Mouse (Mus musculus): ENCODE data around the gene Cacna1a.
A peak's percentile ranks its signal among the peaks of the same experiment; 100 is the strongest.

The Cacna1a gene

DNA sequence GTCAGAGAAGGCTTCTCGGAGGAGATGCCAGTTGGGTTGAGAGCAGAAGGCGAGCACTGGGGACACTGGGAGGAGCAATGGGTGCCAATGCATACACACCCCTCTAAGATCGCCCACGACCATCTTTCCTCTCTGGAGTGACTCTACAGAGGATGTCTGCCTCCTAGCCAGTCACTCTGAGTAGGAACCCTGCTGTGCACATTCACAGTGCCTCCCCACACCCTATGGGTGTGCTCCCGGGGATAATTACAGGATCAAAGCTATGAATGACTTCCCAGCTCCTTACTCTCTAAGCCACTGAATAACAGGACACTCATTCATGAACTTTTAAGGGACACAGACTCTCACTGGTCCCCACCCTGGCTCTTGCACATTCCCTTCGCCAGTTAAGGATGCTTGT is 151.1 kb downstream of the Cacna1a start:
- DNase-seq (ENCODE audit: low read depth, low spot score): no peak

DNA sequence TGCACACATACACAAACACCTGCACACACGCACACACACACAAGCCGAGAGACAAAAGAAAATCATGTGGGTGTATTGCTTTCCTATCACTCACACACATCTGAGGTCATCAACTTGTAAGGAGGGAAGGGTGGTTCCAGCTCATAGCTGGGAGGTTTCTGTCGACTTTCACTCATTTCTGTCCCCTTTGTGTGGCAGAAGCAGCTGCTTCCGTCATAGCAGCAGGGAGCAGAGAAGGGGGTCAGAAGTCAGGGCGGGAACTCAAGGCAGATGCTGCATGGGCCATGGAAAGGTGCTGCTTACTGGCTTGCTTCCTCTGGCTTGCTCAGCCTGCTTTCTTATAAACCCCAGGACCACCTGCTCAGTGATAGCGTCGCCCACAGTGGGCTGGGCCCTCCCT is 154.2 kb downstream of the Cacna1a start:
- DNase-seq (ENCODE audit: low read depth, low spot score): no peak

DNA sequence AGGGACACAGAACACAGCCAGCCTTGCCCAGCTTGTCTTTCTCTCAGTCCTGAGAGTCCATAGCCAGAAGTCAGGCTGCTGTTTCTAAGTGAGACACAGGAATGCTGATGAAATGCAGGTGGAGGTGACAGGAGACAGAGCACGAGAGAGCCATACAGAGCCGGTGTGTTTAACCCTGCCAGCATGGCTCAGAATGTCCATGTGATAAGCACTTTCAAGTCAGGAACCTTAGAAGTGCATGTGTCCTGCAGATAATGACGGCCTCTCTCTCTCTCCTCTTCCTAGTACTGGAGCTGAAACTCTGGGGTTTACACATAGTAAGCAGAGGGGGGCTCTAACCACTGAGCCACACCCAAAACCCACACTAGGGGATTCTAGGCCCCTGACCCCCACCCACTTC is 157.3 kb downstream of the Cacna1a start:
- no peak for DNase-seq (ENCODE audit: low read depth, low spot score)

DNA sequence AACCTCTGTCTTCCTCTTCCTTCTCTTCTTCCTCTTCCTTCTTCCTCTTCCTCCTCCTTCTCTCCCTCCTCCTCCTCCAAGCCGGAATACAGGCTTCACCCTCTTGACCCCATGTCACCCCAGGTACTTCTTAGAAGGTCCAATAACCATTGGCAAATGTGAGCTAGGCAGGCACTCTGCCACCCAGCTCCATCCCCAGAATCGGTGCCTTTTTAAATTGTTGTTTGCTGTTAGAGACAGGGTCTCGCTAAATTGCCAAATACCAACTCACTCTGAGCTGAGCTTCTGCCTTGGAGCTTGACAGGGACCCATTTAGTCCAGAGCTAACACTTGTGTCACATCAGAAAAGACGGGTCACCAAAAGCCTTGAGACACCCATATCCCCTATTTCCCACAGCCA is 164.2 kb downstream of the Cacna1a start:
- no peak for DNase-seq (ENCODE audit: low read depth, low spot score)

DNA sequence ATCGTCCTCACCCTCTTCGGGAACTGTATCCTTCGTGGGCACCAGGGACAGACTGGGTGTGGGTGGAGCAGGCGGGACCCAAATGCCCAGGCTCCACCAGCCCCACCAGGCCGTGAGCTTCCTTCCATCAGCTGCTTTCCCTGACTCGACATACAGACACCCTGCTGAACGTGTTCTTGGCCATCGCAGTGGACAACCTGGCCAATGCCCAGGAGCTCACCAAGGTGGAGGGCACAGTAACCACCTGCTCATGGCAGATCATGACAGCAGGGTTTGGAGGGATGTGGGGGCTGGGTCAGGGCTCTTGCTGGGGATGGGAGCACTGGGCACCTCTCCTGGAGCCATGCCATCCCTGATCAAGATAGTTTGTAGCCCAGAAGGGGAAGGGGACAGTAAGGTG is 164.9 kb downstream of the Cacna1a start:
- no peak for DNase-seq (ENCODE audit: low read depth, low spot score)

DNA sequence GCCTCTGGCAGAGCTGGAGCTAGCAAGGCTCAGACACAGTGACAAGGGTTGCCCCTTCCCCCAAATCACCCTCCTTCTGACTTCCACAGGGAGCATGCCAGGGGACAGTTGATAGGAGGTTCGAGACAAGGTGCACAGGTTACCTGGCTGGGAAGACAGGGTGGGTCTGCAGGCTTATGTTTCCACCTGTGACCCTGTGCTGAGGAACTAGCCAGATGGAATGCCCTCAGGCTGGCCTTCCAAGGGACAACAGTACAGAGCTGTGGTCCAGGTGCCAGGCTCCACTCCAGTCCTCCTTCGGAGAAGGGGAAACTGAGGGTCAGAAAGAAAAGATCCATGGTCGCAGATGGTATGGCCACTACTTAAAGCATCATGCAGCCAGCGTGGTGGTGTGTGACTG is 165.4 kb downstream of the Cacna1a start:
- no peak for DNase-seq (ENCODE audit: low read depth, low spot score)

DNA sequence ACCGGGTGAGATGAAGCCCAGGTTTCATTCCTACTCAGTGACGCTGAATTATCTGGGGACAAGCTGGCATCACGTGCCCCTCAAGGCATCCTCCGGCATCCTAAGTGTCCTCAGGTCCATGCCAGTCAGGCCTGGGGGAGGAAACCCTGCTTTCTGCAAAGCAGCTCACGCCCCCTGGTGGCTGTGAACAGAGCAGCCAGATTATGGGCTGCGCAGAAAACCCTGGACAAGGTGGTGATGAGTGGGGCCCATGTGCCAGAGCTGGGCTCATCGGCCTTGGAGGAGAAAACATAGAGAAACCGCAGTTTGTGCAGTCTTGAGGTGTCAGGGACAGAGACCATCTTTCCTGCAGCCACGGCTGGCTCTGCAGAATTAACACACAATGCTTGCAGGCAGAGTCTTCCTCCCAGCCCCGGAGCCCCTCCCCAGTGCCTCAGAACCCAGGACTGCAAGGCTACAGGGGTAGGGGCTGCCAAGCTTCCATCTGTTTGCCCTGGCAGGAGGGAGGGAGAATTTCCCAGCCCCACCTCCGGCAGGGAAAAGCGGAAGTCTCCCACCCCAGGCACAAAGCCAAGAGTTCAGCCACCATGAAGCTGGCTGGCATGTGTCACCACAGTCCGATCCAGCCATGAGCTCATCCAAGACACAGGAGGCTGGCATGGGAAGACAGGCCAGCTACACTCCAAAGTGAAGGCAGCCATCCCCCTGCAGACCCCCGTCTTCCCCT is 166.2 kb downstream of the Cacna1a start:
- DNase-seq (ENCODE audit: low read depth, low spot score): peak; percentile 69

DNA sequence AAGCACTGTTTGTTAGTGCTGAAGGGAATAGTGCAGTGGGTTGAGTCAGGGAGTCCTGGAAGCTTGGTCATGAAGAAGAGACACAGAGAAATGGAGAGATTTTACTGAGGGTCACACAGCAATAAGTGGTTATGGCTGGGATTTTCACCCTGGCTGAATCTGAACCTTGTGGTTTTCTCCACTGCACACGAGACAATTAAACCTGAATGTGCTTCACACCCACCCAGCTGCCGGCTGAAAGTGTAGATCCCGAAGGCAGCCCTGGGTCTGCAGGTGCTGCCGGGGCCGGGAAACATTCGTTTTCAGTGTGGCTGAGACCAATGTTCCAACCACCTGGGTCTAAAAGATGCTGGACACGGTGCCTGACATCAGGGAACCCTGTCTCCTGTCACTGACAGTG is 167.0 kb downstream of the Cacna1a start:
- DNase-seq (ENCODE audit: low read depth, low spot score): no peak

DNA sequence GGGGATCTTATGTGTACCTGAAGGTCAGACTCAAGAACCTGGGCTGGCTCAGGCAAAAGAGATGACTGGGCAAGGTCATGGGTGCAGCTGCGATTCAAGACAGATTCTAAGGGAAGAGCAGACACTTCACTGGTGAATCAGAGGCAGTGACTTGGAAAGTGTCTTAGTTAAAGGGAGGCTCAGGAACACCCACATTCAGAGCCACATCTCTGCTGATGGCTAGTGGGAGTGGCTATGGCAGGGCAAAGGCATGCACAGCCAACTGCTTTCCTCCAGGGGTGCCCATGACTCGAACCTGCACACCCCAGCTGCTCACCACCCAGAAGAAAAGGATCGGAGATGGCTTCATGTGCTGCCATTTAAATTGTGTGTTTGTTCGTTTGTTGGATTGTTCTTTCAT is 169.7 kb downstream of the Cacna1a start:
- DNase-seq (ENCODE audit: low read depth, low spot score): no peak

DNA sequence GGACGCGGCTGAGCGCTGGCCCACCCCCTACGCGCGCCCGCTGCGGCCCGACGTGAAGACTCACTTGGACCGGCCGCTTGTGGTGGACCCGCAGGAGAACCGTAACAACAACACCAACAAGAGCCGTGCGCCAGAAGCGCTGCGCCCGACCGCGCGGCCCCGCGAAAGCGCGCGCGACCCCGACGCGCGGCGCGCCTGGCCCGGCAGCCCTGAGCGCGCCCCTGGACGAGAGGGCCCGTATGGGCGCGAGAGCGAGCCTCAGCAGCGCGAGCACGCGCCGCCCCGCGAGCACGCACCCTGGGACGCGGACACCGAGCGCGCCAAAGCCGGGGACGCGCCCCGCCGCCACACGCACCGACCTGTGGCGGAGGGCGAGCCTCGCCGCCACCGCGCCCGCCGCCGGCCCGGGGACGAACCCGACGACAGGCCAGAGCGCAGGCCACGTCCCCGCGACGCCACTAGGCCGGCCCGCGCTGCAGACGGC is 170.9 kb downstream of the Cacna1a start:
- DNase-seq (ENCODE audit: low read depth, low spot score): peak; percentile 23

DNA sequence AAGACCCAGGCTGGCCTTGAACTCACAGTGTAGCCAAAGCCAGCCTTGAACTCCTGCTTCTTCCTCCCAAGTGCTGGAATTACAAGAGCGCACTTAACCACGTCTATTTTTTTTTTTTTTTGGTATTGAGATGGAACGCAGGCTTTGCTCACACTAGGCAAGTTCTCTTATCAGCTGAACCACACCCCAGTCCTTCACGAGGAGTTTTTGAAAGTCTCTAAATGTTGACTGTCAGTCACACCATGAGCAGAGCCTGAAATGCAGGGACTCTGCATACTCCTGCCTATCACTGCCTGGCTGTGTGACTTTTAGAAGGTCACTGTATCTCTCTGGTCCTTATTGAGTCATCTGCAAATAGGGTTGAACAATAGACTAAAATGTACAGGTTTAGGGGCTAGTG is 173.5 kb downstream of the Cacna1a start:
- no peak for DNase-seq (ENCODE audit: low read depth, low spot score)

DNA sequence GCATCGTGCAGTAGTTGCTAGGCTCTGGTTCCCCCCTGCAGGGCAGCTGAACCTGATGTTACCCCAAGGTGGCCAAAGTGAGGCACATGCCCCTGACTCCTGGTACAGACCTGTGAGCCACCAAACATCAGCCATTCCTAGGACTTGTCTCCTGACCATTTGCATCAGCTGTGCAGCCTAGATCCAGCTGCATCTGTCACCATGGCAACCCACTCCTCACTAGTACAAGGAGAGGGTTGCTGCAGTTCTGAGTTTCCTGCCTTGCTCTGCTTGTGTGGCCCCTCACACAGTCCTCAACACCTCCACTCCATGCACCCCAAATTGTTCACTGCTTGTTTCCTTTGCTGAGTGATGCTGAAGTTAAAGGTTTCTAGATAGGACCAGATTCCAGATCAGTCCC is 175.8 kb downstream of the Cacna1a start:
- DNase-seq (ENCODE audit: low read depth, low spot score): no peak

DNA sequence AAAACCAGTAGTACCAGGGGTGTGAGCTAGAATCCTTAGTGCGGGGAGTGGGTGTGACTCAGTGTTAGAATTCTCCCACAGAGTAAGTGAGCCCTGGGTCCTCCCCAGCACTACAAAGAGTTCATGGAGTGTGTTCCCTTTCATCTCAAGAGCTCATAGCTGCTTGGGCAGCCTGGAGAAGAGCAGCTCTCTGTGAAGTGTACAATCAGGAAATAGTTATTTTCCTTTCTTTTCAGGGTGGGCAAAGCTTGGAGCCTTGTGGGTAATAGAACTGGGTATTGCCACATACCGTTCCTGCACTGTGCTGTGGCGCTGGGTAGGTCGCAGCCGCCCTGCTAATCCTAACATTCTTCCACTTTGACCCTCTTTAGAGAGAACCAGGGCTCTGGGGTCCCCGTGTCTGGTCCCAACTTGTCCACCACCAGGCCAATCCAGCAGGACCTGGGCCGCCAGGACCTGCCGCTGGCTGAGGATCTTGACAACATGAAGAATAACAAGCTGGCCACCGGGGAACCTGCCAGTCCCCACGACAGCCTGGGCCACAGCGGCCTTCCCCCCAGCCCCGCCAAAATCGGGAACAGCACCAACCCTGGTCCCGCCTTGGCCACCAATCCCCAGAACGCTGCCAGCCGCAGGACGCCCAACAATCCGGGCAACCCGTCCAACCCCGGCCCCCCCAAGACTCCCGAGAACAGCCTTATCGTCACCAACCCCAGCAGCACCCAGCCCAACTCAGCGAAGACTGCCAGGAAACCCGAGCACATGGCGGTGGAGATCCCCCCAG is 177.5 kb downstream of the Cacna1a start:
- DNase-seq (ENCODE audit: low read depth, low spot score): no peak

DNA sequence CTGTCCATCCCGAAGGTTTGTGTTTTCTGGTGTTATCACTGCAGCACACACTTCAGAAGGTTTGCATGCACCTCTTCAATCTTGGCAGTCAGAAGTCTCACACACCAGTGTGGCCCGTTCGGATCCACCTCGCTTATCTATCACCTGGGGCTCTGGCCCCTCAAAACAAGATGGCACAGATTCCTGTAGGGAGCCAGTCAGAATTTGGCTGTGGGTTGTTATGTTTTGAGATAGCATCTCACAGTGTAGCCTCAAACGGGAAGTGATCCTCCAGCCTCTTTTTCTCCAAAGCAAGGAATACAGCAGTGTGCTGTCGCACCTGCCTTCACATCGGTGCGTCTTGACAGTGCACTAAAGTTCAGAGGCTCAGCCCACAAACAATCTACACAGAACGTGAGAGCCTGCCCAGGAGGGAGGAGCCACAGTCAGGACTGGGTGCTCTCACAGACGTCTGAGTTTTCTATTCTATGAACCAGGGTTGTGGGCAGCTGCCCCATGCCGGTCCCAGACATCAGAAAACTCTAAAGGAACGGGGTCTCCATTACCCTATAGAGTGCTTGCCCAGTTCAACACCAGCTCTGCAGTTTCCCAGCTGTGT is 178.7 kb downstream of the Cacna1a start:
- DNase-seq (ENCODE audit: low read depth, low spot score): no peak

DNA sequence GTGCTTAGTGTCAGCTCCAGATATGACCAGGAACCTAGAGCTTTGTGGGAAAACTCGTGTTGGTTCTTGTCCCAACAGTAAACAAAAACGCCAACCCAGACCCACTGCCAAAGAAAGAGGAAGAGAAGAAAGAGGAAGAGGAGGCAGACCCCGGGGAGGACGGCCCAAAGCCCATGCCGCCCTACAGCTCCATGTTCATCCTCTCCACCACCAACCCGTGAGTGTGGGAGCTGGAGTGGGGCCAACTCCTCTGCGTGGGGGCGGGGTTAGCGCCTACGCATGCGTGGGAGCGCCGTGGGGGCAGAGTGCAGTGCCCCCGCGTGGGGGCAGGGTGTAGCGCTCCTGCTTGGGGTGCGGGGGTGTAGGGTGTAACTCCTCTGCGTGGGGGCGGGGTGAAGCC is 179.3 kb downstream of the Cacna1a start:
- no peak for DNase-seq (ENCODE audit: low read depth, low spot score)

DNA sequence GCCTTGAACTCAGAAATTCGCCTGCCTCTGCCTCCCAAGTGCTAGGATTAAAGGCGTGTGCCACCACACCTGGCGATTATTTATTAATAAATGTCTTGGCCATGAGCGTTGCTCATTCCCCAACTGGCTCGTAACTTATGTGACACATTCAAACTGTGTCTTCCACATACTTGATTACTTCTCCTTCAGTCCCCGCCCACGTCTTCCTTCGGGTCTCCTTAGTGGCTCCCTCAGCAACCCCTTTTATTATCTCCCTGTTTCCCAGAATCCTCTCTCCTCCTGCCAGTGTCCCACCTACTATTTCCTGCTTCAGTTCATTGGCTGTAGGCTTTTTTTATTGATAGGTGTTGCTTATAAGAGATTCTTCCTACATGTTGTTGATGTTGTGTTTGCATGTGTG is 180.5 kb downstream of the Cacna1a start:
- DNase-seq (ENCODE audit: low read depth, low spot score): no peak

DNA sequence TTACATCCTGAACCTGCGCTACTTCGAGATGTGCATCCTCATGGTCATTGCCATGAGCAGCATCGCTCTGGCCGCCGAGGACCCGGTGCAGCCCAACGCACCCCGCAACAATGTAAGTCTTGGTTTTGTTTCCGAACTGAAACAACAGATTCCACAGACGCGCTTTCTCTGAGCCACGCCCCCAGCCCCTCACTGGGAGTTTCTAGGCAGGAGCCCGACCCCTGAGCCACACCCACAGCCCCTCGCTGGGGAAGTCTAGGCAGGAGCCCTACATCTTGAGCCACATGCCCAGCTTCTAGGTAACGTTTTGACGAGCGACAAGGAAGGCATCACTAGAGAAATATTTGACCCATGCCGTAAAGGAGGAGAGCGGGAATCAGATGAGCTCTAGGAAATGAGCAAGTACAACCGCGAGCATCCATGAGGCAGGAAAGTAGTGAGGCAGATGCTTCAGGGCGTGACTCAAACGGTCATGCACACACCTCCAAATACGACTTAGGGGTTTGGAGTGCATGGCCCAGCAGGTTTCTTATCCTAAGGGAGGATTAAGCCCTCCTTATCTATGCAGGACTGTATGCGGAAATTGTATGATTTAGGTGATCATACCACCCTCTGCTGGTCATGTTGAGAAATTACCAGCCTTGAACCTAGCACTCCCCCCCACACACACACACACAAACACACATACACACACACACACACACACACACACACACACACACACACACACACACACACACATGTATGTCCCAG is 181.9 kb downstream of the Cacna1a start:
- DNase-seq (ENCODE audit: low read depth, low spot score): no peak

DNA sequence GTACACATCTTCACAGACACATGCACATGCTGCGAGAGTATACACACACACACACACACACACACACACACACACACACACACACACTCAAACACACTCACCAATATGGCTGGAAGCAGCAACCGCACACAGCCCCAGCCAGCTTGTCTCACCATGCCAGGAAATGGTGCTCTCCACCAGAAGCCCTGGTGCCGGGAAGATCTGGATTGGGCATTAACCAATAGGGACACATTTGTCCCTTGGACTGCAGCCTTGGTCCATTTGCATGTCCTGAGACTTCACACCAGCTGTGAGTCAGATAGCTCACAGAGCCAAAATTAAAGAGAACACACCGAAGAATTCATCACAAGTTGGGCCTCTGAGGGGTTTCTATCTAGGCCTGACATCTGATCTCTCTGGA is 189.2 kb downstream of the Cacna1a start:
- DNase-seq (ENCODE audit: low read depth, low spot score): no peak

DNA sequence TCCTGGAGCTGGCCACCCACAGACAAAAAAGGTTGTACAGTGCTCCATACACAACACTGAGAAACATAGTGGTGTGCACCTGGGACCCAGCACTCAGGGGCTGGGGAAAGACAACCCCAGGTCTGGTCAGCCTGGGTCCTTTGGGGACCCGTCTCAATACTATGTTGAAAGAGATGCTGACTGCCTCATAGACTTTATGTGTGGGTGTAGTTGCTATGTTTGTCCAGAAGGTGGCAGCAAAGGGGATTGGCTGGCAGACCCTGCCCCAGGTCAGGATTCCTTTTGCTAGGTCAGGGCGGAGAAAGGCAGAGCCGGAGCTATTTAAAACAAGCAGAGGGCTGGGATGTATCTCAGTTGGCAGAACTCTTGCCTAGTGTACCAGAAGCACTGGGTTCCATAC is 191.4 kb downstream of the Cacna1a start:
- peak; percentile 81 for DNase-seq (ENCODE audit: low read depth, low spot score)

DNA sequence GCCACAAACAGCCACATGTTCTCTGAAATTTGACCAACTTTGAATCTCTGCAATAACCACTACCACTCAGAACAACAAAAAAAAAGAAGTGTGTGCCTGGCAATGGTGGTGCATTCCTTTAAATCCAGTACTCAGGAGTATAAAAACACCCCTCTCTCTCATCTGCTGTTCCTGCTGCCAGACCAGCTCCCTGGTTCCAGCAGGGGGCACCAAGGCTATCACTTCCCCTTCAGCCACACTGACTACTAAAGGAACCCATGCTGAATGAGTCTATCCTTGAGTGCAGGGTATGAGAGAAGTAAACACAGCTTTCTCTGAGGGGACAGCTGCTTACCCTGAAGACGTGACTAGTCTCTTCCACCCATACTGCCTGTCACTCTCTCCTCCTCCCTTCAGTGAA is 197.1 kb downstream of the Cacna1a start:
- DNase-seq (ENCODE audit: low read depth, low spot score): no peak

DNA sequence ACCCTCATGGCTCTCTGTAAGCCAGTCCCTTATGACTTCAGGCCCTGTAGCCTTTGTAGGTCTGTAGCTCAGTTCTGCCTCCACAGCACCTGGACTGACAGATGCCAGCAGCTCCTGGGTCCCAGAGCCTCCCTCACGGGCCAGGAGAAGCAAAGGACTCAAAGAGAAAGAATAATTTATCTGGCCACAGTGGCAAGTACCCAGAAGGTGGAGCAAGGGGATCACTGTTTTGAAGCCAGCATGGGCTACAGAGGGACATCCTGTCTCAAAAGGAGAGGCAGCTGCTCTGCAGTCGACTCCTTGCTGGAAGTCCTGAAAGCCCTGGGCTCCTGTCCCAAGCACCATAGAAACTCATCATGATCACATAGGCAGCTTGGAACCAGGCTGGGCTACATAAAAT is 198.0 kb downstream of the Cacna1a start:
- no peak for DNase-seq (ENCODE audit: low read depth, low spot score)

DNA sequence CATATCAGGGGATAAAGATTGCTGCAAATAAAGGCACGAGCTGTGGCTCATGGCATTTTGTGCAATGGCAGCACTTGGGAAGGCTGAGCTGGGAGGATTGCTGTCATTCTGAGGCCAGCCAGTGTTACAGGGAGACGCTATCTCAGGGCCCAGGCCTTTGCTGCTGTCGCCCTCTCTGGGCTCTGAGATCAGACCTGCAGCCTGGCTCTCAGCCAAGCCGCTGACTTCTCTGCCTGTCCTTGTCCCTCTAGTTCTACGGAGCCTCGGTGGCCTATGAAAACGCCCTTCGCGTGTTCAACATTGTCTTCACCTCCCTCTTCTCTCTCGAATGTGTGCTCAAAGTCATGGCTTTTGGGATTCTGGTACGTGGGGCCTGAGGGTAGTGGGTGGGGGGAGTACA is 200.3 kb downstream of the Cacna1a start:
- DNase-seq (ENCODE audit: low read depth, low spot score): no peak

Measured in mesoderm, embryonic 11.5 days (tissue).